In genomic region chr5:39803457-39803856, GRCm38 (mm10) we compare ENCODE assay signal across 15 mouse cellular contexts. TPM values are rescaled to one million over a fixed set of nuclear protein-coding genes. Genes with fewer than 3 reads are reported as not detected.
DNase-seq lines count a peak whose midpoint lies in the region; ATAC-seq lines count a peak whose summit lies in the region.
"Had no signal": no experiment of that assay in that cellular context is flagged by ENCODE, and none has a peak within 500 bp of the region (broad histone marks: within the 10 kb centered on the region; RNA-seq: fewer than 3 reads in every experiment).

No protein-coding gene starts in this region.

- peak; percentile 94 for ATAC-seq in frontal cortex, adult (ENCODE audit: low TSS enrichment)
- no peak for ATAC-seq in midbrain, embryonic 16.5 days
- ATAC-seq: CD4-positive, CD25-positive, alpha-beta regulatory T cell, adult 4 months had no signal

- H3K9ac ChIP-seq in midbrain, embryonic 16.5 days (ENCODE audit: low read depth, low read length) = no peak overlapping the region
- H3K9ac ChIP-seq: embryonic facial prominence, embryonic 15.5 days; liver, embryonic 13.5 days had no signal

- no peaks in the 10 kb centered on the region for H3K9me3 ChIP-seq in limb, embryonic 10.5 days (replicated peaks)
- H3K9me3 ChIP-seq in midbrain, embryonic 16.5 days (replicated peaks; ENCODE audit: control insufficient read depth, low read length, poor library complexity, severe bottlenecking) = no peaks in the 10 kb centered on the region
- H3K9me3 ChIP-seq: embryonic facial prominence, embryonic 15.5 days; liver, embryonic 13.5 days had no signal

- no peaks in the 10 kb centered on the region for H3K4me1 ChIP-seq in limb, embryonic 10.5 days
- H3K4me1 ChIP-seq in midbrain, embryonic 16.5 days (ENCODE audit: control insufficient read depth, insufficient read depth, low read length) = no peaks in the 10 kb centered on the region
- H3K4me1 ChIP-seq: embryonic facial prominence, embryonic 15.5 days; liver, embryonic 13.5 days had no signal

- intact Hi-C loops in left cerebral cortex, postnatal 4 days (cut with DNase I) = no loop called here

- no peak overlapping the region for H3K27ac ChIP-seq in limb, embryonic 10.5 days
- H3K27ac ChIP-seq in midbrain, embryonic 16.5 days (ENCODE audit: low read length) = no peak overlapping the region
- H3K27ac ChIP-seq: embryonic facial prominence, embryonic 15.5 days; gastrocnemius, adult 2 months; liver, embryonic 13.5 days had no signal

- WGBS in limb, embryonic 10.5 days = 90% methylated on average over 3 of the region's 3 CpGs
- 69% methylated on average over 3 of the region's 3 CpGs for WGBS in midbrain, embryonic 16.5 days

- no peak overlapping the region for H3K4me3 ChIP-seq in limb, embryonic 10.5 days
- H3K4me3 ChIP-seq in midbrain, embryonic 16.5 days (ENCODE audit: low read depth, low read length) = no peak overlapping the region
- H3K4me3 ChIP-seq: embryonic facial prominence, embryonic 15.5 days; gastrocnemius, adult 2 months; liver, embryonic 13.5 days had no signal

- no peak overlapping the region for H3K4me2 ChIP-seq in midbrain, embryonic 16.5 days (ENCODE audit: low read length)
- H3K4me2 ChIP-seq: embryonic facial prominence, embryonic 15.5 days; liver, embryonic 13.5 days had no signal

- H3K27me3 ChIP-seq in limb, embryonic 10.5 days (ENCODE audit: low read depth, poor library complexity, severe bottlenecking) = no peaks in the 10 kb centered on the region
- H3K27me3 ChIP-seq in midbrain, embryonic 16.5 days (ENCODE audit: control insufficient read depth, insufficient read depth, low read depth, low read length) = no peaks in the 10 kb centered on the region
- H3K27me3 ChIP-seq: embryonic facial prominence, embryonic 15.5 days; liver, embryonic 13.5 days had no signal

- DNase-seq in left cerebral cortex, adult 11 months (ENCODE audit: low spot score) = peak; percentile 23
- DNase-seq in left cerebral cortex, postnatal 4 days = no peak
- DNase-seq in layer of hippocampus, postnatal 10 days (ENCODE audit: low spot score in 2 of 2) = peak; percentile 21 to 24
- peak; percentile 15 for DNase-seq in right cerebral cortex, postnatal 25 days
- DNase-seq in limb, embryonic 10.5 days (ENCODE audit: low spot score) = no peak
- no peak for DNase-seq in adrenal gland, adult 18-20 months (ENCODE audit: low spot score in 2 of 2)
- DNase-seq: gastrocnemius, adult 2 months; heart, postnatal 36 days; liver, embryonic 13.5 days; lung, postnatal 10 days; midbrain, embryonic 14.5 days had no signal

- no peaks in the 10 kb centered on the region for H3K36me3 ChIP-seq in limb, embryonic 10.5 days
- H3K36me3 ChIP-seq in midbrain, embryonic 16.5 days (ENCODE audit: control insufficient read depth, insufficient read depth, low read length) = no peaks in the 10 kb centered on the region
- H3K36me3 ChIP-seq: embryonic facial prominence, embryonic 15.5 days; liver, embryonic 13.5 days had no signal

RNA-seq across cellular contexts. Expression of gene Hs3st1, which starts 48.2 kb away (rescaled TPM):
- 10 to 100 TPM; 47.8 to 53.4 TPM for total RNA-seq in left cerebral cortex, postnatal 4 days (2021)
- total RNA-seq in layer of hippocampus, postnatal 10 days (2021) = 10 to 100 TPM; 25.3 to 28.7 TPM
- 1.8 and 3.4 TPM in 2 replicates for polyA plus RNA-seq in limb, embryonic 10.5 days (2016; fragmentation: Nextera tagmentation; extraction: Ambion mirVana)
- total RNA-seq in adrenal gland, adult 18-20 months (2021) = 10 to 100 TPM in 1 of 2 experiments, 1 to 10 TPM in 1; 6.7 to 11.2 TPM
- polyA plus RNA-seq in midbrain, embryonic 16.5 days (2015; fragmentation: Nextera tagmentation; extraction: Ambion mirVana) = 33.4 and 38.4 TPM in 2 replicates
- polyA plus RNA-seq: CD4-positive, CD25-positive, alpha-beta regulatory T cell, adult 4 months had no signal

Comparison
In these comparisons a context has a peak if more than half of its experiments do, and no peak if none do; other contexts are left out.
1. DNase-seq: peak in left cerebral cortex, adult 11 months (single experiment), layer of hippocampus, postnatal 10 days (2 of 2) and right cerebral cortex, postnatal 25 days (single experiment); none in left cerebral cortex, postnatal 4 days (single experiment), limb, embryonic 10.5 days (single experiment) and adrenal gland, adult 18-20 months (0 of 2).